Mouse (Mus musculus) limb, embryonic 14.5 days (tissue): ENCODE measurements around the gene Mars2. TPM values are rescaled to one million over a fixed set of nuclear protein-coding genes. Genes with fewer than 3 reads are reported as not detected.
A peak's percentile ranks its signal among the peaks of the same experiment; 100 is the strongest.

ENCODE experiments used
- ATAC-seq: fragments of 200-750 bp; cut with Nextera tagmentation; 2 replicates; pipeline ENCODE4 v1.8.0; 2017; ENCODE audit warnings: low read depth, moderate number of reproducible peaks, moderate TSS enrichment; ENCODE audit not compliant: low FRiP score
- DNase-seq: peaks from one replicate; pipeline ENCODE4 v3.0.0-alpha.2; 2015; ENCODE audit warnings: low spot score
- H3K27ac ChIP-seq: fragments of 300-500 bp; sonication (generic); replicated peaks from 2 replicates; pipeline ENCODE4 v1.5.1; 2014; ENCODE audit warnings: low read depth, mild to moderate bottlenecking, low read length, moderate library complexity, mixed read lengths
- H3K27me3 ChIP-seq: fragments of 300-500 bp; sonication (generic); 2 replicates; pipeline ENCODE4 v1.6.1; 2014; ENCODE audit warnings: low read length, mixed read lengths; ENCODE audit not compliant: control insufficient read depth, insufficient read depth
- H3K36me3 ChIP-seq: fragments of 300-500 bp; sonication (generic); 2 replicates; pipeline ENCODE4 v1.6.1; 2014; ENCODE audit warnings: mild to moderate bottlenecking, low read length, moderate library complexity, mixed read lengths; ENCODE audit not compliant: control insufficient read depth, insufficient read depth
- H3K4me1 ChIP-seq: fragments of 300-500 bp; sonication (generic); 2 replicates; pipeline ENCODE4 v1.6.1; 2014; ENCODE audit warnings: antibody characterized with exemption, low read length, mixed read lengths; ENCODE audit not compliant: control insufficient read depth, insufficient read depth
- H3K4me2 ChIP-seq: fragments of 300-500 bp; sonication (generic); replicated peaks from 2 replicates; pipeline ENCODE4 v1.6.1; 2014; ENCODE audit warnings: low read depth, mild to moderate bottlenecking, low read length, moderate library complexity; ENCODE audit not compliant: severe bottlenecking
- H3K4me3 ChIP-seq: fragments of 300-500 bp; sonication (generic); replicated peaks from 2 replicates; pipeline ENCODE4 v1.5.1; 2014; ENCODE audit warnings: low read length
- H3K9ac ChIP-seq: fragments of 300-500 bp; sonication (generic); 2 replicates; pipeline ENCODE4 v1.6.1; 2014; ENCODE audit warnings: mild to moderate bottlenecking, low read depth, low read length, moderate library complexity; ENCODE audit not compliant: severe bottlenecking
- H3K9me3 ChIP-seq: fragments of 300-500 bp; sonication (generic); 2 replicates; pipeline ENCODE4 v1.6.1; 2016; ENCODE audit warnings: low read length; ENCODE audit not compliant: control insufficient read depth
- POLR2A ChIP-seq: fragments of 200-500 bp; IDR thresholded peaks from 2 replicates; pipeline ENCODE4 v1.8.0; 2012; ENCODE audit warnings: inconsistent platforms, mild to moderate bottlenecking, moderate library complexity, borderline replicate concordance; ENCODE audit not compliant: insufficient read depth, insufficient read length; ENCODE audit errors: extremely low read depth
- WGBS: fragments of 180-500 bp; shearing (Covaris S2); extraction: QIAGEN DNeasy Blood & Tissue Kit; methylation state at CpG from one replicate; pipeline ENCODE4 v1.1.7; 2014; 5-methylcytosine and 5-hydroxymethylcytosine counted together
- polyA plus RNA-seq, 2 experiments: library from polyadenylated mRNA; depleted of rRNA in 1 of 2; stranded (reverse) in 1 of 2; unstranded in 1 of 2; fragments of >200 nt; fragmentation: Nextera tagmentation in 1 of 2; extraction: Ambion mirVana in 1 of 2; gene quantifications; 2 replicates each; pipeline versions ENCODE4 v1.2.1 to v1.2.3; 2012 to 2014

Mars2 gene
- polyA plus RNA-seq, 2 experiments = 2.4 to 2.9 TPM

DNA sequence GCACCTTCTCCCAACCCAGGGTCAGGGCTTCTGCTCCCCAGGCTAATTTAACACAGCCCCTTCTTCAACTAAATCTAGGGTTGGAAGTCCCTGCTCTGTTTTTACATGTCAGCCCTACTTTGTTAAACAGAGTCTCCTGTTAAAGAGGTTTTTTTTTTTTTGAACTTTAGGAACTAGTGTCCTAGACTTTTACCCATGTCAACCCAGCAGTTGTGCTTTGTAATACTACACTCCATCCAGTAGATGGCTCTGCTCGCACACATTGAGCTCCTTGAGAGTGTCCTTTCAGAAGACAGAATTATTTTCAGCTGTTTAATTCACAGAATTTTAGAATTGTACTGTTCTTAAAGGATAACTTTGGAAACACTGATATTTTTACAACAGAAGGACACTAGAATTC lies 2.3 kb downstream of the Mars2 start:
- Histone ChIP-seq H3K4me2 (peak overlapping the region; percentile 87), H3K36me3 (no peaks in the 10 kb centered on the region), H3K9me3 (no peaks in the 10 kb centered on the region), H3K27ac (no peak overlapping the region), H3K9ac (no peak overlapping the region), H3K27me3 (no peaks in the 10 kb centered on the region), H3K4me3 (peak overlapping the region; percentile 73), H3K4me1 (peaks cover 14% of the 10 kb centered on the region)
- no peak for ATAC-seq
- 0% methylated on average over 1 of the region's 1 CpGs for WGBS
- TF ChIP-seq POLR2A = no peak
- peak; percentile 74 for DNase-seq

DNA sequence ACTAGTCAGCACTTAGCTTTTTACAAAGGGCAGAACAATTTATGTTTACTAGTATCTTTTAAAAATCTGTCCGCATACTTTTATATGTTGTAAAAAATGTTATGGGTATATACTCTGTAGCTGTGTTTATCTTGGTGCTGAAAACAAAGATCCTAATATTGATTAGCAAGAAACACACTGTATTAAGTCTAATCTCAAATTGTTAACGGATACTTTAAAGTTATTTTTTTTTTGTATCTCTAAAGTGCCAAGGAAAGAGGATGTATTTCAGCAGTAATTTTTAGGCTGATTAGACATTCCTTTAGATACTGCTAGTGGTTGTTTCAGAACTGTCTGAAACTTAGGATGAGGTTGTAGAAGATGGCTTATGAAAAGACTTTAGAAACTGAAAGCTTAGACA lies 9.4 kb downstream of the Mars2 start:
- H3K27me3 ChIP-seq = no peaks in the 10 kb centered on the region
- ATAC-seq (no peak), DNase-seq (no peak)
- no peaks in the 10 kb centered on the region for H3K4me1 ChIP-seq
- H3K4me2 ChIP-seq = no peak overlapping the region
- H3K9ac ChIP-seq = no peak overlapping the region
- no peak overlapping the region for H3K4me3 ChIP-seq
- WGBS = 61% methylated on average over 2 of the region's 2 CpGs
- no peak for TF ChIP-seq POLR2A
- H3K36me3 ChIP-seq = no peaks in the 10 kb centered on the region
- H3K9me3 ChIP-seq = no peaks in the 10 kb centered on the region
- H3K27ac ChIP-seq = no peak overlapping the region

DNA sequence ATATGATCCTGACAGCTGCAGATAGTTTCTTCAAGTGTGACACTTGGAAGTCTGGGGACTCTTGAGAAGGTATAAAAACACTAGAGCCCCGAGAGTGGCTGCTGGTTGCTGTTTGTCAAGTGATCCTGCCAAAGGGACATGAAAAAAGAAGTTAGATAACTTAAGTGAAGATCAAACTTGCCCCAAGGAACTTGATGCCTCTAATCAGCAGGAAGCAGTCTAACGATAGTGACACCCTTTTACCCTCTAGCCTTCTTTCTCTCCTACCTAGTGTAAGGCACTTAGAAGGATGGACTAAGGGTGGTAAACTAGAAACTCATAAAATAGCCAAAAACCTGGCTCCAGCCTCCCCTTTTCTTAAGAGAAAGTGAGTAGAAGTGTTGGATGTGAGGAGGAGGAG lies 27.4 kb downstream of the Mars2 start:
- no peaks in the 10 kb centered on the region for H3K4me1 ChIP-seq
- no peak overlapping the region for H3K9ac ChIP-seq
- no peaks in the 10 kb centered on the region for H3K36me3 ChIP-seq
- ATAC-seq (no peak), DNase-seq (no peak)
- no peaks in the 10 kb centered on the region for H3K9me3 ChIP-seq
- 30% methylated on average over 2 of the region's 2 CpGs for WGBS
- H3K27ac ChIP-seq = no peak overlapping the region
- TF ChIP-seq POLR2A = no peak
- H3K4me3 ChIP-seq = no peak overlapping the region
- no peak overlapping the region for H3K4me2 ChIP-seq
- no peaks in the 10 kb centered on the region for H3K27me3 ChIP-seq

- no peak overlapping the region for H3K27ac ChIP-seq
- 81% methylated on average over 2 of the region's 2 CpGs for WGBS
Measured at GRCm38 (mm10) chr1:55265447-55265846, 28.5 kb downstream of the Mars2 start.

GRCm38 (mm10) chr1:55279081-55279480 lies 42.1 kb downstream of the Mars2 start:
- Histone ChIP-seq H3K4me3 (no peak overlapping the region), H3K4me2 (no peak overlapping the region), H3K4me1 (no peaks in the 10 kb centered on the region), H3K9me3 (no peaks in the 10 kb centered on the region), H3K27me3 (no peaks in the 10 kb centered on the region), H3K36me3 (no peaks in the 10 kb centered on the region), H3K27ac (no peak overlapping the region), H3K9ac (no peak overlapping the region)
- DNase-seq = no peak
- TF ChIP-seq POLR2A = no peak
- no peak for ATAC-seq
- 81% methylated on average over 9 of the region's 9 CpGs for WGBS

More at GRCm38 (mm10) chr1:55265447-55265846, 28.5 kb downstream of the Mars2 start:
- Histone ChIP-seq H3K9me3 (no peaks in the 10 kb centered on the region), H3K4me1 (no peaks in the 10 kb centered on the region), H3K4me2 (no peak overlapping the region), H3K36me3 (no peaks in the 10 kb centered on the region), H3K27me3 (no peaks in the 10 kb centered on the region), H3K4me3 (no peak overlapping the region), H3K9ac (no peak overlapping the region)
- ATAC-seq (no peak), DNase-seq (no peak)
- TF ChIP-seq POLR2A = no peak

Other genes with a start within 250 kb of the Mars2 start
- gene Sf3b1, start 209.7 kb upstream of the Mars2 start, polyA plus RNA-seq (2012; rRNA removed) = 181 and 211 TPM in 2 replicates
- gene Sf3b1, start 209.7 kb upstream of the Mars2 start, polyA plus RNA-seq (2014; fragmentation: Nextera tagmentation; extraction: Ambion mirVana) = 313 and 324 TPM in 2 replicates
- gene Coq10b, start 184.4 kb upstream of the Mars2 start, polyA plus RNA-seq (2012; rRNA removed) = 12.2 and 13.0 TPM in 2 replicates
- 19.1 and 21.2 TPM in 2 replicates for gene Coq10b, start 184.4 kb upstream of the Mars2 start, polyA plus RNA-seq (2014; fragmentation: Nextera tagmentation; extraction: Ambion mirVana)
- 170 and 288 TPM in 2 replicates for gene Hspe1, start 149.0 kb upstream of the Mars2 start, polyA plus RNA-seq (2012; rRNA removed)
- gene Hspe1, start 149.0 kb upstream of the Mars2 start, polyA plus RNA-seq (2014; fragmentation: Nextera tagmentation; extraction: Ambion mirVana) = 345 and 381 TPM in 2 replicates
- gene Hspd1, start 148.9 kb upstream of the Mars2 start, polyA plus RNA-seq (2012; rRNA removed) = 98.9 and 161 TPM in 2 replicates
- gene Hspd1, start 148.9 kb upstream of the Mars2 start, polyA plus RNA-seq (2014; fragmentation: Nextera tagmentation; extraction: Ambion mirVana) = 231 and 252 TPM in 2 replicates
- 37.0 and 43.4 TPM in 2 replicates for gene Mob4, start 105.9 kb upstream of the Mars2 start, polyA plus RNA-seq (2012; rRNA removed)
- gene Mob4, start 105.9 kb upstream of the Mars2 start, polyA plus RNA-seq (2014; fragmentation: Nextera tagmentation; extraction: Ambion mirVana) = 120 and 129 TPM in 2 replicates
- 22.9 and 24.3 TPM in 2 replicates for gene Rftn2, start 10.4 kb upstream of the Mars2 start, polyA plus RNA-seq (2012; rRNA removed)
- 27.0 and 29.6 TPM in 2 replicates for gene Rftn2, start 10.4 kb upstream of the Mars2 start, polyA plus RNA-seq (2014; fragmentation: Nextera tagmentation; extraction: Ambion mirVana)
- 0.23 and 0.24 TPM in 2 replicates for gene Boll, start 126.3 kb downstream of the Mars2 start, polyA plus RNA-seq (2012; rRNA removed)
- gene Boll, start 126.3 kb downstream of the Mars2 start, polyA plus RNA-seq (2014; fragmentation: Nextera tagmentation; extraction: Ambion mirVana) = 0.22 and 0.99 TPM in 2 replicates
- 2.0 and 2.3 TPM in 2 replicates for gene Plcl1, start 168.7 kb downstream of the Mars2 start, polyA plus RNA-seq (2012; rRNA removed)
- gene Plcl1, start 168.7 kb downstream of the Mars2 start, polyA plus RNA-seq (2014; fragmentation: Nextera tagmentation; extraction: Ambion mirVana) = 1.8 and 2.8 TPM in 2 replicates